Mouse (Mus musculus) forebrain, embryonic 12.5 days (tissue): ENCODE results near the gene Arhgap32. TPM values are rescaled to one million over a fixed set of nuclear protein-coding genes. Genes with fewer than 3 reads are reported as not detected.

Source experiments
- ATAC-seq: fragments of 200-750 bp; cut with Nextera tagmentation; 2 replicates; pipeline ENCODE4 v1.8.0; 2017; ENCODE audit warnings: moderate TSS enrichment; ENCODE audit not compliant: low FRiP score
- H3K27ac ChIP-seq: fragments of 300-500 bp; sonication (generic); 2 replicates; pipeline ENCODE4 v1.5.1; 2016; ENCODE audit warnings: mild to moderate bottlenecking
- H3K27me3 ChIP-seq: fragments of 300-500 bp; sonication (generic); 2 replicates; pipeline ENCODE4 v1.6.1; 2016; ENCODE audit warnings: mild to moderate bottlenecking
- H3K36me3 ChIP-seq: fragments of 300-500 bp; sonication (generic); replicated peaks from 2 replicates; pipeline ENCODE4 v1.6.1; 2016; ENCODE audit warnings: mild to moderate bottlenecking
- H3K4me1 ChIP-seq: fragments of 300-500 bp; sonication (generic); 2 replicates; pipeline ENCODE4 v1.6.1; 2016
- H3K4me2 ChIP-seq: fragments of 300-500 bp; sonication (generic); 2 replicates; pipeline ENCODE4 v1.6.1; 2016; ENCODE audit warnings: mild to moderate bottlenecking, moderate library complexity
- H3K4me3 ChIP-seq: fragments of 300-500 bp; sonication (generic); replicated peaks from 2 replicates; pipeline ENCODE4 v1.5.1; 2016; ENCODE audit warnings: mild to moderate bottlenecking
- H3K9ac ChIP-seq: fragments of 300-500 bp; sonication (generic); 2 replicates; pipeline ENCODE4 v1.6.1; 2016; ENCODE audit warnings: mild to moderate bottlenecking
- H3K9me3 ChIP-seq: fragments of 300-500 bp; sonication (generic); 2 replicates; pipeline ENCODE4 v1.6.1; 2016
- WGBS: fragments of 180-500 bp; shearing (Covaris S2); methylation state at CpG from one replicate; pipeline ENCODE4 v1.1.7; 2016; 5-methylcytosine and 5-hydroxymethylcytosine counted together
- polyA plus RNA-seq: library from polyadenylated mRNA; unstranded; fragments of >200 nt; fragmentation: Nextera tagmentation; extraction: Ambion mirVana; gene quantifications from 2 replicates; pipeline ENCODE4 v1.2.1, GENCODE M21; 2016

Arhgap32 gene
- 7.3 and 7.9 TPM in 2 replicates for polyA plus RNA-seq

DNA sequence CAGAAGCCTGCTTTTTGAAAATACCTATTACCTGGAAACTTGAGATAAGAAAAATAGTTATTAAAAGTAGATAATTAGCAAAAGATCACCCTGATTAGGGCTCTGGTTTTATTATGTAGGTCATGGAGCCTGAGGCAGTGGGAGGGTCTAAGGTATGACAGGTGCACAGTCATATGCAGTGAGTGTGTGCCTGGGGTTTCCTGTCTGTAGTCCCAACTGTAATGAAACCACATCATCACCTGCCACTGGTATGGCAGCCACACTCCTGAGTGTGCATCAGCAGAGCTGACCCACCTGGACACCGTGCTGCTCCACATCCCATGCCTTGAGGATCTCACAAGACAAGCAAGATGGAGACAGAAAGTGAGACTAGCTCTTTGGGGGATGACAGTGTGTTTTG, at the start of gene Arhgap32:
Gene Arhgap32 (plus strand): TSS at position 351 of the 400 bp plus-strand sequence.
- Histone ChIP-seq H3K4me2 (no peak within 1 kb of the TSS), H3K9ac (no peak within 1 kb of the TSS), H3K4me3 (no peak within 1 kb of the TSS), H3K27ac (no peak within 1 kb of the TSS), H3K27me3 (no peaks in the 10 kb centered on the region), H3K9me3 (no peaks in the 10 kb centered on the region), H3K4me1 (no peaks in the 10 kb centered on the region), H3K36me3 (no peaks in the 10 kb centered on the region)
- WGBS: 100% methylated on average over 1 of the region's 1 CpGs
- ATAC-seq: no peak

- Histone ChIP-seq H3K36me3 (no peaks in the 10 kb centered on the region), H3K9ac (no peak overlapping the region), H3K4me1 (no peaks in the 10 kb centered on the region), H3K27ac (no peak overlapping the region), H3K27me3 (no peaks in the 10 kb centered on the region), H3K4me2 (no peak overlapping the region), H3K9me3 (no peaks in the 10 kb centered on the region), H3K4me3 (no peak overlapping the region)
- ATAC-seq: no peak
- 93% methylated on average over 6 of the region's 6 CpGs for WGBS
Observed at GRCm38 (mm10) chr9:32072778-32073177, 43.2 kb upstream of the Arhgap32 start.

DNA sequence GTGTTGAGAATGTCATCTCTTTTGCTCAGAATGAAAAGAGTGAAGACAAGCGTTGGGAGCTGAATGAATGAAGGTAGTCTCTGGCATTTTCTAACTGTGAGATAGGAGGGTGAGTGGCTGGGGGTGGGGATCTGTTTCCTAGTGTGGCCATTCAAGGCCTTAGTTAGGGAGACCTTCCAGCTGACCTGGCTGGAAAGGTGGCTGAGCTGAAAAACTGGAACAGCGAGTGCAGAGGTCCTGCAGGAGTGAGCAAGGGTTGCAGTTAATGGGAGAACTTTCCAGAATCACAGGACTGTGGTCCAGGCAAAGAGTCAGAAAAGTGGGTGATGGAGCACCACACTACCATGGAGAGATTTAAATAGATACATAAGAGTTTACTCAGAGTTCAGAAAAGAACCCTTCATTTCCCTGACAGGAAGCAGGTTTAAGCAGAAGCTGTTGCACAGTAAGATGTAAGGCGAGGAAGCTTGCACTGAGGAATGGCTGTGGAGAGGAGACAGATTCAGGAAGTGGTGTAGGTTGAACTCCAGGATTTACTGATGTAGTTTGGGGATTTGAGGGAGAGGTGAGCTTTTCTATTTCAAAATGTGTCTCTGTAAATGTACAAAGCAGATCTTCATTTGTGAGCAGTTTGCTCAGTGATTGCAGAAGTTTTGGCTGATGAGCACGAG, 27.7 kb upstream of the Arhgap32 start:
- Histone ChIP-seq H3K27ac (no peak overlapping the region), H3K4me1 (peaks cover 7% of the 10 kb centered on the region), H3K4me3 (no peak overlapping the region), H3K27me3 (no peaks in the 10 kb centered on the region), H3K36me3 (no peaks in the 10 kb centered on the region), H3K9ac (no peak overlapping the region), H3K4me2 (no peak overlapping the region), H3K9me3 (no peaks in the 10 kb centered on the region)
- ATAC-seq: no peak
- WGBS: 68% methylated on average over 4 of the region's 4 CpGs

GRCm38 (mm10) chr9:32088882-32089281, 27.1 kb upstream of the Arhgap32 start:
- H3K9me3 ChIP-seq: no peaks in the 10 kb centered on the region
- no peak overlapping the region for H3K4me3 ChIP-seq
- no peak for ATAC-seq
- H3K27ac ChIP-seq: no peak overlapping the region
- H3K27me3 ChIP-seq: no peaks in the 10 kb centered on the region
- peaks cover 11% of the 10 kb centered on the region for H3K4me1 ChIP-seq
- H3K36me3 ChIP-seq: no peaks in the 10 kb centered on the region
- H3K9ac ChIP-seq: no peak overlapping the region
- WGBS: 61% methylated on average over 3 of the region's 3 CpGs
- H3K4me2 ChIP-seq: no peak overlapping the region

DNA sequence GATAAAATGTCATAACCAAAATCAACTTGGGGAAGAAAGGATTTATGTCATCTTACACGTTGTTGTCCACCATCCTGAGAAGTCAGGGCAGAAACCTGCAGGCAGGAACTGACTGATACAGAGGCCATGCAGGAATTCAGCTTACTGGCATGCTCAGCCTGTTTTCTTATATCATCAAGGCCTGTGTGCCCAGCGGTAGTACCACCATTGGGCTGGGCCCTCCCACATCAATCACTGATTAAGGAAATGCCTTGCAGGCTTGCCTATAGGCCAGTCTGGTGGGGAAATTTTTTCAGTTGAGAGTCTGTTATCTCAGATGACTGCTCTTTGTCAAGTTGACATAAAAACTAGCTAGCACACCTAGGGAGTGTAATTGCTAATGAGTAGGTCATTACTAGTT, 22.5 kb upstream of the Arhgap32 start:
- WGBS: 63% methylated on average over 2 of the region's 2 CpGs
- Histone ChIP-seq H3K27me3 (no peaks in the 10 kb centered on the region), H3K4me2 (no peak overlapping the region), H3K9ac (no peak overlapping the region), H3K9me3 (no peaks in the 10 kb centered on the region), H3K4me1 (peaks cover 15% of the 10 kb centered on the region), H3K27ac (no peak overlapping the region), H3K36me3 (no peaks in the 10 kb centered on the region), H3K4me3 (no peak overlapping the region)
- ATAC-seq: no peak

DNA sequence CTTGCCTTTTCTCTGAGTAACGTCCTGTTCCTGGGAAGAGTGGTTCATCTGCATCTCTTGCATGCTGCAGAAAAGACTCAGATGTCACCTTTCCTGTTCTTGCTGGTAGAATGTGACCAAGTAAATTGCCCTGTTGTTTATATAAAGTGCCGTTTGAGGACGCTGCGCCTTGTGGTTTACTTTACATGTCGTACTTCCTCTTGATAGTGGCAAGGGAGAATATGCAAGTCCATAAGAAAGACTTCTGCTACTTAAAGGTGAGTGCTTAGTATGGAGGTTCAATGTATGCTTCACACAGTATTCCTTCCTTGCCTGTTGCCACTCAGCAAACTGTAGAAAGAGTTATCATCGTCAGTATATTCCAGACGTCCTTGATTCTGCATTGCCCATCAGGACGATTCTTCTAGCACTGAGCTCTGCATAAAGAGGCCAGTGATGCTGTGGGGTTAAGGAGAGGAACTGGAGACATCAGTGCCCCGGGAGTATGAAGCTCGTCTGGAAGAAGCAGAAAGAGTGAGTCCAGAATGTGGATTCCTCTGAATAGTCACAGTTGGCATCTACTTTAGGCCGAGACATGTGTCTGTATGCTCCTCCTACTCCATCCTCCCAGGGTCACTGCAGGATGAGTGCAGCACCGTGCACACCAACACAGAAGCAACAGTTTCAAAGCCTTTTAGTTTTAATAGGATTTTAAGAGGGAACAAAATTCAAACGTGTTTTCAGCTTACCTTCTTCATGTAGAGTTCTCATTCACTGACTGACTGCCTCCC, 21.4 kb upstream of the Arhgap32 start:
- Histone ChIP-seq H3K4me3 (no peak overlapping the region), H3K4me2 (no peak overlapping the region), H3K27ac (no peak overlapping the region), H3K9me3 (no peaks in the 10 kb centered on the region), H3K4me1 (peaks cover 15% of the 10 kb centered on the region), H3K9ac (no peak overlapping the region), H3K27me3 (no peaks in the 10 kb centered on the region), H3K36me3 (no peaks in the 10 kb centered on the region)
- ATAC-seq: no peak
- 70% methylated on average over 13 of the region's 13 CpGs for WGBS

DNA sequence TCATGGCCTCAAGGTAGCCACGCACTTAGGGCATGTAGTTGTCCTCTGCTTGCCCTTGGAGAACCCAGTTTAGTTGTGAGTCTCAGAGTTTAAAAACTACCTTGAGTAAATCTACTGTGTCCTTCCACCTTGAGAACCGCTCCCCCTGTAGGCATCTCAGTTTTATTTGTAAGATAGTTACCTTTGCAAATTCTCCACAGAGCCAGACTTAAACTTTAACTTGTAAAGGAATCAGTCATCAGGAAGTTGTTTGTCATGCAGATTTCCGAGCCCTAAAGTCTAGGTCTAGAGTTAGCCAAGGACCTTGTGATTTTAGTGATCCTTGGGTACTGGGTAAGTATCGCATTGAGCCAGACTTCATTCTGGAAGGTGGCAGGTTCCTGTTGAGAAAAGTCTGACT, 20.4 kb upstream of the Arhgap32 start:
- H3K9me3 ChIP-seq: no peaks in the 10 kb centered on the region
- H3K27me3 ChIP-seq: no peaks in the 10 kb centered on the region
- peaks cover 15% of the 10 kb centered on the region for H3K4me1 ChIP-seq
- H3K36me3 ChIP-seq: no peaks in the 10 kb centered on the region
- no peak overlapping the region for H3K4me2 ChIP-seq
- no peak overlapping the region for H3K4me3 ChIP-seq
- H3K9ac ChIP-seq: no peak overlapping the region
- no peak for ATAC-seq
- WGBS: 90% methylated on average over 4 of the region's 4 CpGs
- H3K27ac ChIP-seq: no peak overlapping the region

DNA sequence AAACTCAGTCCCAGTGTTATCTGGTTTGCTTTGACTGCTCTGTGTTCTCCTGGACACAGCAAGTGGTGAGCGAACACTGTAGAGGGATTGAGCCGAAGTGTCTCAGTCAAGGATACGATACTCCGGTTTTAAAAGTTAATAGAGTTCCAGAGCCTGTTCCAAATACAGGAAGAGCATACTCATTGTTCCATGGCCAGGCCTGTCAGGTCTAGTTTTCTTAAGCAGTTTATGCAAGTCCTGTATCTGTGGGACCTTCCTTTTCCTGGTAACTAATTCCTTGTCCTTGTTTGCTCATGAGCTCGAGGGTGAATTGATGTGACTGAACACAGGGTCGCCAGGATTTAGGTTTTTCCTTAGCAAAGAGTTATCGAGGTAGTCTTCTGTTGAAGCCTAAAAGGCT, 19.4 kb upstream of the Arhgap32 start:
- H3K27me3 ChIP-seq: no peaks in the 10 kb centered on the region
- H3K4me1 ChIP-seq: peaks cover 15% of the 10 kb centered on the region
- H3K9me3 ChIP-seq: no peaks in the 10 kb centered on the region
- 85% methylated on average over 7 of the region's 7 CpGs for WGBS
- H3K4me2 ChIP-seq: no peak overlapping the region
- no peak overlapping the region for H3K27ac ChIP-seq
- H3K36me3 ChIP-seq: no peaks in the 10 kb centered on the region
- no peak for ATAC-seq
- no peak overlapping the region for H3K4me3 ChIP-seq
- no peak overlapping the region for H3K9ac ChIP-seq

DNA sequence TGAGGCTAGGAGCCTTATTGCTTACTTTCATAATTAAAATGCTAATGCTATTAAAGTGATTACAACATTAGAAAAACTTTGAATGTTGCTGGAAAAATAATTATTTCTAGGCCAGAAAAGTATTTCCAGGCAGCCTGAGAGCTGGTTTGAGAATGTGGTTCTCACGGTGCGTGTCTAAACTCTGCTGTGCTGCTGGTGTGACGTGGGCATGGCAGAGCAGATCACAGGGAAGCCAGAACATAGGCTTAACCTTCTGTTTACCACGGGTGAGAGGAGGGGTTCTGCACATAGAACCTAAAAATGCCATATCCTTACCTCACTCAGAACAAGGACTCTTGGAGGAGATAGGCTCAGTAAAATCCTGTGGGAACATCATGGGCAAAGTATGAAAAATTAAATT, 18.8 kb upstream of the Arhgap32 start:
- H3K4me3 ChIP-seq: no peak overlapping the region
- no peaks in the 10 kb centered on the region for H3K27me3 ChIP-seq
- H3K4me2 ChIP-seq: no peak overlapping the region
- peaks cover 15% of the 10 kb centered on the region for H3K4me1 ChIP-seq
- H3K9ac ChIP-seq: no peak overlapping the region
- no peak overlapping the region for H3K27ac ChIP-seq
- 84% methylated on average over 4 of the region's 4 CpGs for WGBS
- no peaks in the 10 kb centered on the region for H3K36me3 ChIP-seq
- no peak for ATAC-seq
- no peaks in the 10 kb centered on the region for H3K9me3 ChIP-seq

DNA sequence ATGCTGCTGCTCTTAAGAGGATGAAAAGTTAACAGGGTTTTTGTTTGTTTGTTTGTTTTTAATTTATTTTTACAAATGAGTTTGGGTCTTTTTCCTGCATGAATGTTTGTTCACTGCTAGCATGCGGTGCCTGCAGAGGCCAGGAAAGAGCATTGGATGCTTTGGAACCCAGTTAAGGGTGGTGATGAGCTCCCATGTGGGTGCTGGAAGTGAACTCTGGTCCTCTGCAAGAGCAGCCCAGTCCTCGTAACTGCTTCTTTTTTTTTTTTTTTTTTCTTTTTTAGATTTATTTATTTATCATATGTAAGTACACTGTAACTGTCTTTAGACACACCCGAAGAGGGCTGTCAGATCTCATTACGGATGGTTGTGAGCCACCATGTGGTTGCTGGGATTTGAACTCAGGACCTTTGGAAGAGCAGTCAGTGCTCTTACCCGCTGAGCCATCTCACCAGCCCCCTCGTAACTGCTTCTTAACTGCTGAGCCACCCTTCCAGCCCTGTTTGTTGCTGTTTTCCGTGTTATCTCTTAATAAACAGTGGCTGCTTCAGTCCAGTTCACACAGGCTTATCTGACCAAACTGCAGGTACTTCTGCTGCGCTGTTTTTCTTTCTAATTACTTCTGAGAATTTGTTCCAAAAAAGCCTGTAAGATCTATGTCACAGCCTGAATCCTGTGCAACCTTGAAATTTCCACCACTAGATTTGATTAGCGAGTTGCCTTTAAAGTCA, 17.3 kb upstream of the Arhgap32 start:
- no peak for ATAC-seq
- peaks cover 8% of the 10 kb centered on the region; the same call in 1 of the 2 replicates for H3K4me1 ChIP-seq
- H3K27me3 ChIP-seq: no peaks in the 10 kb centered on the region
- no peak overlapping the region for H3K4me2 ChIP-seq
- no peaks in the 10 kb centered on the region for H3K36me3 ChIP-seq
- WGBS: 93% methylated on average over 9 of the region's 9 CpGs
- no peak overlapping the region for H3K4me3 ChIP-seq
- no peaks in the 10 kb centered on the region for H3K9me3 ChIP-seq
- H3K27ac ChIP-seq: no peak overlapping the region
- H3K9ac ChIP-seq: no peak overlapping the region

DNA sequence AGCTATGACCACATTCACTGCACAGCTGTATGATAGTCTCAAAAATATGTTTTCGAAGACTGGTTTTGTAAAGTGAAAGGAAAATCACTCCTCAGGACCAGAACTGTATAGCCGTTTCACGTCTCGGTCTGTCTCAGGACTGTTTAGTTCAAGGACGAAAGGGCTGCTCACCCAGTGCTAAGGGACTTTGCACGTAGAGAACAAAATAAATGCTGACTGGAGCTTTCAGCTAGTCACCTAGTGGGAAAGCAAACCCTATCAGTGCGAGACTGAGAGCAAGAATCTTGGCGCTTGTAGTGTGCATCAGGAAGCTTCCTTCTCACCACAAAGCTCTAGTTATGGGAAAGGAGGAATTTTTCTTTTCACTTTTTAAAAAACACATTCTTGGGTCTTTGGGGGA, 15.4 kb upstream of the Arhgap32 start:
- Histone ChIP-seq H3K4me1 (peaks cover 7% of the 10 kb centered on the region; the same call in 1 of the 2 replicates), H3K9ac (no peak overlapping the region), H3K36me3 (no peaks in the 10 kb centered on the region), H3K27ac (no peak overlapping the region), H3K27me3 (no peaks in the 10 kb centered on the region), H3K4me3 (no peak overlapping the region), H3K4me2 (no peak overlapping the region), H3K9me3 (no peaks in the 10 kb centered on the region)
- no peak for ATAC-seq
- WGBS: 88% methylated on average over 8 of the region's 8 CpGs

DNA sequence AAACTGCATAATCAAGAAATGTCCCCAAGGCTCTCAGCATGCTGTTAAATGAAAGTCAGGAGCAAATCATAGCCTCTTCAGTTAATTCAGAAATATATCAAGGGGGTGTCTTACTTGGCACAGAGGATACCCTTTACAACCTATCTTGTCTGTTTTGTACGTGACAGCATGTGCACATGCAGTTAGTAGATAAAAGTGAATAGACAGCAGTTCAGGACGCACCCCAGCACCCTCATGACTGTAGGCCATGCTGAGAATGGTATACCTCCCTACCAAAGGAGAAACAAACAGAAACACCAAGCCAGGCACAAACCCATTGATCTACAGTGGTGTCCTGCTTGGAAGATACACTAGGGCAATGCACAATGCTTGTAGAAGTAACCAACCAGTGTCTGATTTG, 14.4 kb upstream of the Arhgap32 start:
- no peak for ATAC-seq
- WGBS: 96% methylated on average over 2 of the region's 2 CpGs
- H3K4me3 ChIP-seq: no peak overlapping the region
- no peak overlapping the region for H3K9ac ChIP-seq
- no peaks in the 10 kb centered on the region for H3K9me3 ChIP-seq
- H3K4me2 ChIP-seq: no peak overlapping the region
- H3K4me1 ChIP-seq: peaks cover 3% of the 10 kb centered on the region; the same call in 1 of the 2 replicates
- H3K36me3 ChIP-seq: no peaks in the 10 kb centered on the region
- no peaks in the 10 kb centered on the region for H3K27me3 ChIP-seq
- H3K27ac ChIP-seq: no peak overlapping the region
